Mouse (Mus musculus) G1E (cell line): Measurements from ENCODE around the gene Hmgcs2. TPM values are rescaled to one million over a fixed set of nuclear protein-coding genes. Genes with fewer than 3 reads are reported as not detected.

Source experiments
- ATAC-seq: 2 replicates; pipeline ENCODE4 v1.8.0; 2016; ENCODE audit warnings: mild to moderate bottlenecking; ENCODE audit not compliant: insufficient number of reproducible peaks, poor library complexity, low FRiP score, severe bottlenecking; ENCODE audit errors: extremely low read depth
- DNase-seq: peaks from one replicate; pipeline ENCODE4 v3.0.0; 2012; ENCODE audit warnings: low spot score
- H3K27me3 ChIP-seq: 2 replicates; pipeline ENCODE4 v1.6.1; 2012; ENCODE audit warnings: mild to moderate bottlenecking, low read length, inconsistent platforms; ENCODE audit not compliant: insufficient read depth
- H3K36me3 ChIP-seq: replicated peaks from 2 replicates; pipeline ENCODE3; 2012; ENCODE audit warnings: mild to moderate bottlenecking, inconsistent platforms
- H3K4me1 ChIP-seq: 2 replicates; pipeline ENCODE4 v1.6.1; 2012; ENCODE audit warnings: low read depth, low read length, inconsistent platforms, mixed read lengths; ENCODE audit not compliant: insufficient read depth
- H3K4me3 ChIP-seq: 2 replicates; pipeline ENCODE4 v1.5.1; 2012; ENCODE audit warnings: low read depth, mild to moderate bottlenecking, inconsistent platforms, low read length, moderate library complexity, mixed read lengths
- H3K9me3 ChIP-seq: replicated peaks from 2 replicates; pipeline ENCODE4 v1.6.1; 2012; ENCODE audit warnings: inconsistent platforms
- CTCF ChIP-seq: IDR thresholded peaks from 2 replicates; pipeline ENCODE4 v1.5.1; 2012; ENCODE audit warnings: low read depth, low read length, inconsistent platforms, mixed read lengths
- GATA1 ChIP-seq: IDR thresholded peaks from 2 replicates; pipeline ENCODE4 v1.6.1; 2012; ENCODE audit warnings: borderline replicate concordance, low read length, inconsistent platforms, mixed read lengths
- GATA2 ChIP-seq: IDR thresholded peaks from 2 replicates; pipeline ENCODE4 v1.6.1; 2012; ENCODE audit warnings: low read depth, low read length, inconsistent platforms, borderline replicate concordance
- POLR2AphosphoS5 ChIP-seq: IDR thresholded peaks from 2 replicates; pipeline ENCODE4 v1.6.1; 2012; ENCODE audit warnings: low read depth, low read length, inconsistent platforms; ENCODE audit not compliant: insufficient replicate concordance
- TAL1 ChIP-seq: conservative IDR thresholded peaks from 2 replicates; pipeline ENCODE4 v1.6.1; 2012; ENCODE audit warnings: low read depth, low read length, inconsistent platforms, mixed read lengths
- polyA plus RNA-seq: library from polyadenylated mRNA; stranded (reverse); fragments of >175 nt; gene quantifications from 2 replicates; pipeline ENCODE4 v1.2.3, GENCODE M21; 2012
- total RNA-seq, 2 experiments: library from RNA; stranded (forward) in 1 of 2; stranded (reverse) in 1 of 2; fragments of 200-1000 nt in 1 of 2; fragments of >200 nt in 1 of 2; fragmentation: Nextera tagmentation in 1 of 2; gene quantifications; 2 replicates each; pipeline ENCODE4 v1.2.3; 2014 to 2017

Hmgcs2 gene
- total and polyA plus RNA-seq, 3 experiments: not detected

DNA sequence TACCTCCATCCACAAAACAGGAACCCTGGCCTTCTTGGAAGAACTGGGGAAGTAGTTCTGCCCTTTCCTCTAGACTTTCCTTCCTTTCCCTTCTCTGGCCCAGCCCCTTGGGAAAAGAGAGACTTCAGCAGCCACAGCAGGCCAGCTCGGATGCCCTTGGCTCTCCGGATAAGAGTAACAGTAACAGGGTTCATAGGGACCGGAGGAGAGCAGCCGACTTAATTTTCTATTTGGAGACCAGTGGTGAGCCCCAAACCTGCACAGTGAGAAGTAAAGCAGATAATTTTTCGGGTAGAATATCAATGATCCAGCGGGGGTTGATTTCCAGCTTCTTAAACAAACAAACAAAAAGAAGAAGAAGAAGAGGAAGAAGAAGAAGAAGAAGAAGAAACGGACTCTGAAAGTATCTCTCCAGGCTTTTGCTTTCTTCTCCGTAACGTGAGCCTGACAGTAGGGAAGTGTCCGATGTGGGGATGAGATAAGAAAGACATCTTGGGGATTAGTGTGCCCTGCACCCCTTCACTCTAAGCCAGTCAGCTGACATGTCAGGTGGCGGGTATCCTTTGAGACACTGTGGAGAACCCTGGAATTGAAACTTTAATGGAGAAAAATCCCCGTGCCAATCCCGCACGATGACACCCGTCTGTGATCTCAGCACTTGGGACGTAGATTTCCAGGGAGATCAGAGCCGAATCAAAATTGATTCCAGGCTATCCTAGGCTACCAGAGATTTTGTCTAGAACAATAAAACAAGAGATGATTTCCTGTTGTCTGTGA lies 60.8 kb downstream of the Hmgcs2 start:
- no peak for ATAC-seq

DNA sequence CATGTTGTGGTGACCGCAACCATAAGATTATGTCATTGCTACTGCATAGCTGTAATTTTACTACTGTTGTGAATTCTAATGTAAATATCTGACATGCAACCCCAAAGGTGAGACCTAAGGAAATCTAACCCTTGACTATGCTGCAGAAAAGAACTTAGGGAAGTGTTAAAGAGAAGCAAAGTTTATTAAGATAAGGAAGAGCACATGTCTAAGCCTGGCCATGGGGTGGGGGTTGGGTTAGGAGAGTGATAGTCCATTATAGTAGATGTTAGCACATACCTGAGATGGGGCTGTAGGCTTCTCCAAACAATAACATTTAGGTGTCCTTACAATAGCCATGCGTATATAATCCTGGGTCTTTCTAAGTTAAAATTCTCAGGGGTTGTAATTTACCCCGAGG lies 63.0 kb downstream of the Hmgcs2 start:
- Histone ChIP-seq H3K36me3 (no peaks in the 10 kb centered on the region), H3K27me3 (no peaks in the 10 kb centered on the region), H3K4me1 (no peaks in the 10 kb centered on the region), H3K9me3 (peaks cover 41% of the 10 kb centered on the region), H3K4me3 (no peak overlapping the region)
- TF ChIP-seq TAL1: no peak
- no peak for TF ChIP-seq POLR2AphosphoS5
- no peak for TF ChIP-seq GATA2
- TF ChIP-seq CTCF: no peak
- TF ChIP-seq GATA1: no peak
- ATAC-seq: no peak
- DNase-seq: no peak

More for the DNA sequence above, 60.8 kb downstream of the Hmgcs2 start:
- Histone ChIP-seq H3K36me3 (no peaks in the 10 kb centered on the region), H3K27me3 (no peaks in the 10 kb centered on the region), H3K4me1 (no peaks in the 10 kb centered on the region), H3K4me3 (no peak overlapping the region), H3K9me3 (peaks cover 51% of the 10 kb centered on the region)
- TF ChIP-seq TAL1: no peak
- no peak for TF ChIP-seq GATA1
- no peak for TF ChIP-seq CTCF
- TF ChIP-seq POLR2AphosphoS5: no peak
- no peak for TF ChIP-seq GATA2
- DNase-seq: no peak

DNA sequence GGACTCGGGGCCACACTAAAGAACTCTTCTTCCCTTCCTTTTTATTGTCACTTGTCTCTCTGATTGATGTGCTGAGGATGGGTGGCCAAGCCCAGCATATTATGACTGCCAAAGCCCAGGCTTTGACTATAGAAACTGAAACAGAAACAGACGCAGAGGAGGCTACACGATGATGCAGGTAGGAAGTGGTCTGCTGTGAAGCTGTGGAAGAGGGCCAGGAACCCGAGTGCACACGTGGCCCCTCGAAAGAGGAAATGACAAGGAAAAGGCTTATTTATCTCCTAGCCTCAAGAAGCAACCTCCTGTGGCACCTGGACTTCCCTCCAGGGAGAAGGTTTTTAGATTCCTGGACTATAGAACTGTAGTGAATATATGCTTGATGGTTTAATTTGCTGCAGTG lies 67.9 kb downstream of the Hmgcs2 start:
- TF ChIP-seq CTCF (no peak), POLR2AphosphoS5 (no peak), TAL1 (no peak), GATA2 (no peak), GATA1 (no peak)
- Histone ChIP-seq H3K36me3 (no peaks in the 10 kb centered on the region), H3K27me3 (no peaks in the 10 kb centered on the region), H3K4me3 (no peak overlapping the region), H3K4me1 (no peaks in the 10 kb centered on the region), H3K9me3 (peaks cover 48% of the 10 kb centered on the region)
- ATAC-seq (no peak), DNase-seq (no peak)

- TF ChIP-seq GATA2: no peak
- TF ChIP-seq TAL1: no peak
- no peak for TF ChIP-seq GATA1
- no peak for TF ChIP-seq CTCF
- Histone ChIP-seq H3K36me3 (no peaks in the 10 kb centered on the region), H3K27me3 (no peaks in the 10 kb centered on the region), H3K4me1 (no peaks in the 10 kb centered on the region), H3K4me3 (no peak overlapping the region), H3K9me3 (peaks cover 48% of the 10 kb centered on the region)
- DNase-seq (no peak), ATAC-seq (no peak)
These were observed 68.5 kb downstream of the Hmgcs2 start for GRCm38 (mm10) chr3:98348705-98349104.

GRCm38 (mm10) chr3:98353892-98354291 lies 73.7 kb downstream of the Hmgcs2 start:
- Histone ChIP-seq H3K4me3 (no peak overlapping the region), H3K27me3 (no peaks in the 10 kb centered on the region), H3K4me1 (no peaks in the 10 kb centered on the region), H3K36me3 (no peaks in the 10 kb centered on the region), H3K9me3 (peaks cover 50% of the 10 kb centered on the region)
- ATAC-seq: no peak
- DNase-seq: no peak
- TF ChIP-seq POLR2AphosphoS5: no peak
- no peak for TF ChIP-seq GATA2
- no peak for TF ChIP-seq CTCF
- no peak for TF ChIP-seq GATA1
- TF ChIP-seq TAL1: no peak

DNA sequence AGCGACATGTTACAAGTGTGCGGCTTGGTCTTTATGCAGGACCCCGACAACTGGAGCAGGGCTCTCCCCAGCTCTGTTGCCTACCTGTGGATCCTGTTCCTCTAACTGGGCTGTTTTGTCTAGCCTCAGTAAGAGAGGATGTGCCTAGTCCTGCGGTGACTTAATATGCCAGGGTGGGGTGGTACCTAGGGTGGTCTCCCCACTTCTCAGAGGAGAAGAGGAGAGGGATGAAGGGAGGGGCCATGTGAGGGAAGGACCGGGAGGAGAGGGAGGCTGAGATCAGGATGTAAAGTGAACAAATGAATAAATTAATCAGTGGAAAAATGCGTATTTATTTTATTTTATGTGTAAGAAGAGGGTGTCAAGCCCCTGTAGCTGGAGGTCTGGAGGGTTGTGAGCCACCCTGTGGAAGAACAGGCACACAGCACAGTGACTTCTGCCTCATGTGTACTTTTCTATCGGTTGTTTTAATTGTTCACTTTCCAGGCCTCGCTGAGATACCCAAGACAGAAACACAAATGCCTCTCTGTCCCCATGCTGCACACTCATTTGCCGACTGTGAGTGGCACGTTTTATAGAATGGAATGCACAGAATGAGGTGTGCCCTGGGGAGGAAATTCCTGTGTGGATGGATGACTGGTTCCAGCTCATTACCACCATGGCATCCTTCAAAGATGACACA lies 75.2 kb downstream of the Hmgcs2 start:
- TF ChIP-seq POLR2AphosphoS5 (no peak), GATA1 (no peak), TAL1 (no peak)
- ATAC-seq (no peak), DNase-seq (no peak)
- Histone ChIP-seq H3K4me3 (no peak overlapping the region), H3K9me3 (peaks cover 49% of the 10 kb centered on the region), H3K36me3 (no peaks in the 10 kb centered on the region), H3K4me1 (no peaks in the 10 kb centered on the region), H3K27me3 (no peaks in the 10 kb centered on the region)
